Mouse (Mus musculus): Measurements from ENCODE around the gene Zbtb17. TPM values are rescaled to one million over a fixed set of nuclear protein-coding genes. Genes with fewer than 3 reads are reported as not detected.

The Zbtb17 gene
- polyA plus RNA-seq, 1 experiment from 2014 or later, result 11.7 TPM

DNA sequence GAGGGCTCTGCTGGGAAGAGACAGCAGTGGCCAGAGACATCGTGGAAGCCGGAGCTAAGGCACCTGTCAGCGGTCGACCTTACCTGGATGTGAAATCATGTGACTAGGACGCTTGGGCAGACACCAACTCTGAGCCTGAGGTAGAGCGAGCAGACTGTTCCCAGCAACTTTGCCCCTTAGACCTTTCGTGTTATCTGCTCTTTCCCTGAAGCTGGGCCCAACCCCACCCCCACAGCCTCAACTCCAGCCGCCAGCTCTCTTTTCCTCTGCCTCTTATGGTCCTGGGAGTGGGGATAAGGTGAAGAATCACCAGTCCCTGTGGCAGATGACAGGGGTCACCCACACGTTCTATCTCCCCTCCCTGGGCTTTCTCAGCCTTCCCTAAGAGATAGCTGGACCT, 23.6 kb upstream of the Zbtb17 start:
- Histone ChIP-seq H3K4me3 (ENCODE audit: inconsistent target) (no peak overlapping the region), H3K36me3 (ENCODE audit: inconsistent target) (no peaks in the 10 kb centered on the region), H3K79me2 (ENCODE audit: inconsistent target) (no peaks in the 10 kb centered on the region), H3K27ac (no peak overlapping the region)
- WGBS (ENCODE audit: missing documents), result 90% methylated on average over 9 of the region's 9 CpGs

DNA sequence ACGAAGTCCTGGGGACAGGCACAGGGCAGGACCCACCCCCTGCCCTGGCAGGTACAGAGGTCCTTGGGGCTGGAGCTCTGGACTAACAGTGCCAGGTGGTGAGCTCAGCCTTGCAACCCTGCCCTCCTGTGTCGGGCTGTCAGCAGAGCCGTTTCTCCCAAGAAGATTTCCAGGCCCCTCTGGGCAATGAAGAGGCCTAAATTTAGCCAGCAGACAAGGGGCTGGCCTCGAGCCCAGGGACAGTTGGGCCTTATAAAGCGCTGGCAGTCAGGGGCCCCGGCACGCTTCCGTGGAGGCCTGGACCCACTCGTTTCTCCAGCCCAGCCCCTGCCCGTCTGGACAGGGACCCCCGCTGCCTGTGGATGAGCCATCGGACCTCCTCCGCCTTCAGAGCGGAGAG, 23.0 kb upstream of the Zbtb17 start:
- Histone ChIP-seq H3K36me3 (ENCODE audit: inconsistent target) (no peaks in the 10 kb centered on the region), H3K79me2 (ENCODE audit: inconsistent target) (no peaks in the 10 kb centered on the region), H3K4me3 (ENCODE audit: inconsistent target) (no peak overlapping the region), H3K27ac (no peak overlapping the region)
- WGBS (ENCODE audit: missing documents), result 89% methylated on average over 14 of the region's 14 CpGs

GRCm38 (mm10) chr4:141422841-141423240, 21.6 kb upstream of the Zbtb17 start:
- H3K27ac ChIP-seq, result no peak overlapping the region
- WGBS (ENCODE audit: missing documents), result 96% methylated on average over 5 of the region's 5 CpGs
- no peaks in the 10 kb centered on the region for H3K79me2 ChIP-seq (ENCODE audit: inconsistent target)
- H3K36me3 ChIP-seq (ENCODE audit: inconsistent target), result no peaks in the 10 kb centered on the region
- H3K4me3 ChIP-seq (ENCODE audit: inconsistent target), result no peak overlapping the region

DNA sequence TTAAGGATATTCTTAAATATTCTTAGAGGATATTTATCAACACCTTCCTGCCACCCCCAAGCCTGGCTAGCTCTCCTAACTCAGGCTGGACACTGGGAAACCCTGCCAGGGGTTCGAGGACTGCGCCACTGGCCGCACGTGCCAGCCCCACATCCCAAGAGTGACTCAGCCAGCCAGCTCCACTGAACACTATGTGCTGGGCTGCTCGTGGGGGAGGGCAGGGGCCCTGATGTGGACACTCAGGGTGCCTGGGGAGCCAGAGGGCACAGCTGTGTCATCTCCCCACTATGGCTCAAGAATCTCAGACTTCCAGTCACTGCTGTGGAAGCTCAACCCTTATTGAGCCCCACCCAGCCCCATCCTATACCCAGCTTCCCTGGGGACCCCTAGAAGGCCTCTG, 21.2 kb upstream of the Zbtb17 start:
- H3K27ac ChIP-seq, result no peak overlapping the region
- WGBS (ENCODE audit: missing documents), result 84% methylated on average over 5 of the region's 5 CpGs
- no peak overlapping the region for H3K4me3 ChIP-seq (ENCODE audit: inconsistent target)

GRCm38 (mm10) chr4:141423691-141424431, 20.6 kb upstream of the Zbtb17 start:
- no peak overlapping the region for H3K4me3 ChIP-seq (ENCODE audit: inconsistent target)
- H3K36me3 ChIP-seq (ENCODE audit: inconsistent target), result no peaks in the 10 kb centered on the region
- 0 out of 2 replicates have a peak overlapping the region, but pooled peaks have one; percentile 1 for H3K27ac ChIP-seq
- WGBS (ENCODE audit: missing documents), result 96% methylated on average over 13 of the region's 13 CpGs
- H3K79me2 ChIP-seq (ENCODE audit: inconsistent target), result no peaks in the 10 kb centered on the region

More for the DNA sequence above, 21.2 kb upstream of the Zbtb17 start:
- no peaks in the 10 kb centered on the region for H3K79me2 ChIP-seq (ENCODE audit: inconsistent target)
- no peaks in the 10 kb centered on the region for H3K36me3 ChIP-seq (ENCODE audit: inconsistent target)

DNA sequence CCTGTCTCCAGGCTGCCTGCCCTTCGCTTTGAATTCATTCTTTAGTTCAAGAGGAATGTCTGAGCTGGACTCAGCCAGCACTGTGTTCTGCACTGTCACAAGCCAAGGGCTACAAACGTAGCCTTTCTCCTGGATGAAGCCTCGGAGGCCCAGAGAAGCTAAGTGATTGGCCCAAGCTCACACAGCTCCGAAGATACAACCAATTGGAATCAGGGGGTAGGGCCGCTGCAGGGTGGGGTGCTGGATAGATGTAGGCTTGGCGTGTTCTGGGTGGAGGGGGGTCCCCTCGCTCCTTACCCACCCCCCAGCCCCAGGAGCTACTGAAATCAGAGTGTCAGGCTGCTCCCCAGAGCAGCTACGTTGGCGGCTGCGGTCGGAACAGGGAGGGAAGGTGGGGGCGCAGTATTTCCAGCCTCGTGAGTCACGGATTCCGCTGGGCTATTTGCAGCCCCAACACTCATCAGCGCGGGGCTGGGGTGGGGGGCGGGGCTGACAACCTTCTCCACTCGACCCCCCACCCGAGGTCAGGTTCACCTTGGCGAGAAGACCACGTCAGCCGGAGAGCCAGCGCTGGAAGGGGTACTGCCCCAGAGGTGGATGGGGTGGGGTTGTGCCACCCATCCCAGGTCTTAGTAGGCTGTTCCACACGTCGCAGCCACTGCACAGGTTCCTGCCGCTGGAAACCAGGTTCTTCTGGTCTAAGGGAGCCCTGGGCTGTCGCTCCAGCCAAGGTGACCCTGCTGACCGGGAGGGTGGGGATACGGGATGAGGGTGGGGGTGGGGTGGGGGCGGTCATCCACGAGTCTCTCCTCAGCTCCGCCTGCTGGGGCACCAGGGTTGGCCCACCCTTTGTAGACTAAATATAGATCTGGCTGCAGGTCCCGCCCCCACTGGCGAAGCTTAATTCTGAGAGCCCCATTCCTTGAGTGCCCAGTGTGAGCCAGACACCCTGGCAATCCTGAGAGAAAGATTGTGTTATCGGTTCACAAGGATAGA, 18.7 kb upstream of the Zbtb17 start:
- H3K79me2 ChIP-seq (ENCODE audit: inconsistent target), result no peaks in the 10 kb centered on the region
- H3K4me3 ChIP-seq (ENCODE audit: inconsistent target), result peak overlapping the region; percentile 40
- H3K36me3 ChIP-seq (ENCODE audit: inconsistent target), result no peaks in the 10 kb centered on the region
- 5% methylated on average over 30 of the region's 36 CpGs for WGBS (ENCODE audit: missing documents)
- H3K27ac ChIP-seq, result peak overlapping the region; percentile 69

DNA sequence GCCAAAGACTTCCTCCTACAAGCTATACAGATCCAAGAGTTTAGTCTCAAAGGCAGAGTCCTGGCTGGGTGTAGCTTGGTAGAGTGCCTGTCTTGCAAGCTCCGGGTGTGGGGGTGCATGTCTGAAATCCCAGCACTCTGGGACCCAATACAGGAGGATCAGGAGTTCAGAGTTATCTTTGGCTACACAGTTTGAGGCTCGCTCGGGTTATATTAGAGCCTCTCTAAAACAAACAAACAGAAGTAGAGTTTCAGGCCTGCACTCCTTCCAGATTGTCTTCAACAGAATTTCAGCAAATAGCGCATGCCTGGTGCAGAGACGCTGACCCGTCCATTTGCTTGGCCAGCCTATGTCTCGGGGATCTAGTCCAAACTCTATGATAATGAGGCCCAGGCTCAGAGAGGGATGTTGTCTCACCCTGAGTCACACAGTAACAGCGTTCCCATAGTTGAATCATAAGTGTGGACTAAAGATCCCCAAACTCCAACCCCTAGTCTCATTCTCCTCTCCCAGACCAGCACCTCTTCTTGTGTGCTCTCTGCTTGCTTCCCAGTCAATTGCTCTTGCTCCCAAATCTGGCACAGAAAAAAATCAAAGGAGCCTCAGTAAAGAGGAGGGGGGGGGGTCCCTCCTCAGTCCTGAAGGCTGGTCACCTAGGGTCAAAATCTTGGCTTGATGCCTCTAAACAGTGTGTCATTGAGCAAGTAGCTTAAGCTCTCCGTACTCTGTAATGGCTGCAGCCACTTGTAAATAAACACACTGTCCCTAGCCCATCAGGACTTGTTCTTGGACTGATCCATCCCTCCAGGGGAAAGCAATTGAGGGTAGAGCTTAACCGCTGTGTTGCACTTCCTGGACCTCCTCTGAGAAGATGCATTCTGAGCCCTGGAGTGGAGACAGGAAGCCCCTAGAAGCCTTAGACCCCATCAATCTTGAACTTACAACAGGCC, 17.4 kb upstream of the Zbtb17 start:
- no peaks in the 10 kb centered on the region for H3K36me3 ChIP-seq (ENCODE audit: inconsistent target)
- peak overlapping the region; percentile 69 for H3K27ac ChIP-seq
- 96% methylated on average over 10 of the region's 10 CpGs for WGBS (ENCODE audit: missing documents)
- H3K4me3 ChIP-seq (ENCODE audit: inconsistent target), result no peak overlapping the region
- H3K79me2 ChIP-seq (ENCODE audit: inconsistent target), result no peaks in the 10 kb centered on the region

DNA sequence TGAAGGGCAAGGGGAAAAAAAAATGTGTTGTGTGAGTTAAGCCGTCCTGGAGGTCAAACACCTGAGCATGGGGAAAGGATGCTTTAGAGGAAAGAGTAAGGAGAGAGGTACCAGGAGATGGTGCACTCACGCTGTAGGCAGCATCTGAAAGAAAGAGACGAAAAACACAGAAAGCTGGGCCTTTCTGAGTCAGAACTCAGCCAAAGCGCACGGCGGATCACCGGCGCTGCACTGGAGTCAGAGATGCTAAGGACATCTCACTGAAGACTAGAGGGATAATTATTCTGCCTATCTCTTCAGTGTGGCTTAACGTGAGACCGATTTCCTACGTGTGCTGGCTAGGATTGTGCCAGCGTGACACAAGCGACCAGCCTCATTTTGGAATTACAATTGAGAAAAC, 16.5 kb upstream of the Zbtb17 start:
- 97% methylated on average over 13 of the region's 13 CpGs for WGBS (ENCODE audit: missing documents)
- H3K36me3 ChIP-seq (ENCODE audit: inconsistent target), result no peaks in the 10 kb centered on the region
- no peaks in the 10 kb centered on the region for H3K79me2 ChIP-seq (ENCODE audit: inconsistent target)
- no peak overlapping the region for H3K4me3 ChIP-seq (ENCODE audit: inconsistent target)
- H3K27ac ChIP-seq, result no peak overlapping the region

GRCm38 (mm10) chr4:141429381-141429780, 15.1 kb upstream of the Zbtb17 start:
- Histone ChIP-seq H3K27ac (no peak overlapping the region), H3K36me3 (ENCODE audit: inconsistent target) (no peaks in the 10 kb centered on the region), H3K79me2 (ENCODE audit: inconsistent target) (no peaks in the 10 kb centered on the region), H3K4me3 (ENCODE audit: inconsistent target) (no peak overlapping the region)
- WGBS (ENCODE audit: missing documents), result 77% methylated on average over 3 of the region's 6 CpGs

- no peaks in the 10 kb centered on the region for H3K79me2 ChIP-seq (ENCODE audit: inconsistent target)
- WGBS (ENCODE audit: missing documents), result 62% methylated on average over 9 of the region's 9 CpGs
- H3K27ac ChIP-seq, result no peak overlapping the region
- H3K36me3 ChIP-seq (ENCODE audit: inconsistent target), result no peaks in the 10 kb centered on the region
- H3K4me3 ChIP-seq (ENCODE audit: inconsistent target), result no peak overlapping the region
Observed at GRCm38 (mm10) chr4:141429847-141430246, 14.6 kb upstream of the Zbtb17 start.

DNA sequence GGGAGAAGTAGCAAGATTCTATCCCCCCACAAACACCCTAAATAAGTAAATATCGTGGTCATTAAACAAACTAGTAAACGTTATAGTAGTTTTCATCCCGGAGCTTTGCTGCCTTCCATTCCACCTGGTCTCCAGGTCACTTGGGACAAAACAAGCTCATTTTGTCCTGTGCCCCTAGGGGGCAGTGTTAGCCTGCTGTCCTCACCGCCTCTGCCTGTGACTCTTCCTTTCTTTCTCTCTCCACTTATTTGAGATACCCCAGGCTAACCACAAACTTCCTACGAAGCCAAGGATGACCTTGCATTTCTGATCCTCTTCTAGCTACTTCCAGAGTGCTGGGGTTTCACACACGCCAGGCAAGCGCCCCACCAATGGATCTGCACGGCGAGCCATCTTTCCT, 13.5 kb upstream of the Zbtb17 start:
- Histone ChIP-seq H3K79me2 (ENCODE audit: inconsistent target) (no peaks in the 10 kb centered on the region), H3K36me3 (ENCODE audit: inconsistent target) (no peaks in the 10 kb centered on the region), H3K4me3 (ENCODE audit: inconsistent target) (no peak overlapping the region), H3K27ac (no peak overlapping the region)
- 15% methylated on average over 9 of the region's 9 CpGs for WGBS (ENCODE audit: missing documents)

DNA sequence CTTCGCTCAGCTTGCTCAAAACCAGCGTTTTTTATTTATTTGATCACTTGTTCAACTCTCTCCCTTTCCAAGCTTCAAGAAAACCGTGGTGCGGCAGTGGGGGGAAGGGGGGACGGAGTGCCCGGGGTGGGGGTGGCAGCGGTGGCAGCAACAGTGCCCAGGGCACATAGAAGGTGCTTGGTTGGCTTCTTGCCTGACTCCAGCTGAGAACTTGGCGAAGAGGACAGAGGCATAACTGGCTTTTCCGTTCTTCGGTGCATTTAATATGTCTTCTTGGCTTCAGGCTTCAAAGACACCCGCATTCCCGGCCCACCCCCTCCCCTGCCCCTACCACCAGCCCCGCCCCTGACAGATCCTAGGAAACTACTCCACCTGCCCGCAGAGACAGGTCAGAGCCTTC, 11.8 kb upstream of the Zbtb17 start:
- no peak overlapping the region for H3K27ac ChIP-seq

GRCm38 (mm10) chr4:141433191-141433590, 11.3 kb upstream of the Zbtb17 start:
- no peaks in the 10 kb centered on the region for H3K79me2 ChIP-seq (ENCODE audit: inconsistent target)
- WGBS (ENCODE audit: missing documents), result 94% methylated on average over 18 of the region's 18 CpGs
- H3K27ac ChIP-seq, result no peak overlapping the region
- H3K36me3 ChIP-seq (ENCODE audit: inconsistent target), result no peaks in the 10 kb centered on the region
- no peak overlapping the region for H3K4me3 ChIP-seq (ENCODE audit: inconsistent target)

More for the DNA sequence above, 11.8 kb upstream of the Zbtb17 start:
- WGBS (ENCODE audit: missing documents), result 90% methylated on average over 14 of the region's 14 CpGs
- Histone ChIP-seq H3K4me3 (ENCODE audit: inconsistent target) (no peak overlapping the region), H3K36me3 (ENCODE audit: inconsistent target) (no peaks in the 10 kb centered on the region), H3K79me2 (ENCODE audit: inconsistent target) (no peaks in the 10 kb centered on the region)

GRCm38 (mm10) chr4:141435974-141436373, 8.5 kb upstream of the Zbtb17 start, which contains the start of gene Srarp:
Gene Srarp, minus strand, starts transcription at chr4:141436105.
- H3K36me3 ChIP-seq (ENCODE audit: inconsistent target), result no peaks in the 10 kb centered on the region
- no peaks in the 10 kb centered on the region for H3K79me2 ChIP-seq (ENCODE audit: inconsistent target)
- WGBS (ENCODE audit: missing documents), result 100% methylated on average over 1 of the region's 1 CpGs
- H3K4me3 ChIP-seq (ENCODE audit: inconsistent target), result no peak within 1 kb of the TSS
- no peak within 1 kb of the TSS for H3K27ac ChIP-seq

Data from macrophage (primary cell).